Mouse (Mus musculus) liver, embryonic 14.5 days (tissue): Measurements from ENCODE around the gene Gzma. TPM values are rescaled to one million over a fixed set of nuclear protein-coding genes. Genes with fewer than 3 reads are reported as not detected.

Experiments used
- ATAC-seq: fragments of 200-750 bp; cut with Nextera tagmentation; 2 replicates; pipeline ENCODE4 v1.8.0; 2017; ENCODE audit warnings: moderate number of reproducible peaks, mild to moderate bottlenecking, moderate library complexity; ENCODE audit not compliant: insufficient read depth
- DNase-seq, 3 experiments: peaks; one replicate each; pipeline ENCODE4 v3.0.0-alpha.2; 2012 to 2013; ENCODE audit warnings: low read depth in 3 of 3, low spot score in 3 of 3
- H3K27ac ChIP-seq: fragments of 300-500 bp; sonication (generic); 2 replicates; pipeline ENCODE4 v1.5.1; 2014; ENCODE audit warnings: moderate library complexity, mild to moderate bottlenecking, control low read depth, inconsistent platforms
- H3K27me3 ChIP-seq: fragments of 300-500 bp; sonication (generic); 2 replicates; pipeline ENCODE4 v1.6.1; 2014; ENCODE audit warnings: mild to moderate bottlenecking, low read length, moderate library complexity; ENCODE audit not compliant: control insufficient read depth, insufficient read depth
- H3K36me3 ChIP-seq: fragments of 300-500 bp; sonication (generic); replicated peaks from 2 replicates; pipeline ENCODE4 v1.6.1; 2014; ENCODE audit warnings: low read depth; ENCODE audit not compliant: control insufficient read depth, insufficient read depth
- H3K4me1 ChIP-seq, 2 experiments: fragments of 200-500 bp in 1 of 2; fragments of 300-500 bp in 1 of 2; sonication (generic) in 1 of 2; replicated peaks; 2 replicates each; pipeline ENCODE4 v1.6.1; 2012 to 2014; ENCODE audit warnings: antibody characterized with exemption in 1 of 2, inconsistent platforms in 1 of 2, low read length in 1 of 2; ENCODE audit not compliant: control insufficient read depth in 2 of 2, insufficient read depth in 2 of 2
- H3K4me2 ChIP-seq: fragments of 300-500 bp; sonication (generic); 2 replicates; pipeline ENCODE4 v1.6.1; 2014; ENCODE audit warnings: low read depth, mild to moderate bottlenecking, control low read depth, moderate library complexity
- H3K4me3 ChIP-seq, 2 experiments: fragments of 200-500 bp in 1 of 2; fragments of 300-500 bp in 1 of 2; sonication (generic) in 1 of 2; 2 replicates each; pipeline ENCODE4 v1.5.1; 2012 to 2014; ENCODE audit warnings: low read depth in 2 of 2, low read length in 2 of 2, mild to moderate bottlenecking in 2 of 2, control low read depth in 1 of 2, inconsistent platforms in 1 of 2, moderate library complexity in 1 of 2; ENCODE audit not compliant: insufficient read depth in 1 of 2
- H3K9ac ChIP-seq: fragments of 300-500 bp; sonication (generic); replicated peaks from 2 replicates; pipeline ENCODE4 v1.6.1; 2014; ENCODE audit warnings: mild to moderate bottlenecking, control low read depth, moderate library complexity
- H3K9me3 ChIP-seq: fragments of 300-500 bp; sonication (generic); 2 replicates; pipeline ENCODE4 v1.6.1; 2016; ENCODE audit warnings: low read length, mixed read lengths; ENCODE audit not compliant: control insufficient read depth
- CTCF ChIP-seq: IDR thresholded peaks from 2 replicates; pipeline ENCODE4 v1.5.1; 2016; ENCODE audit warnings: antibody characterized with exemption, low read depth, control low read depth
- EP300 ChIP-seq: IDR thresholded peaks from 2 replicates; pipeline ENCODE4 v1.6.1; 2016; ENCODE audit warnings: antibody characterized with exemption, low read depth
- WGBS: fragments of 180-500 bp; shearing (Covaris S2); extraction: QIAGEN DNeasy Blood & Tissue Kit; methylation state at CpG from one replicate; pipeline ENCODE4 v1.1.7; 2014; ENCODE audit not compliant: insufficient replicate concordance; 5-methylcytosine and 5-hydroxymethylcytosine counted together
- polyA plus RNA-seq, 2 experiments: library from polyadenylated mRNA; depleted of rRNA in 1 of 2; stranded (reverse) in 1 of 2; unstranded in 1 of 2; fragments of >200 nt; fragmentation: Nextera tagmentation in 1 of 2; extraction: Ambion mirVana in 1 of 2; gene quantifications; 2 replicates each; pipeline versions ENCODE4 v1.2.1 to v1.2.3; 2012 to 2014

Gzma gene
- polyA plus RNA-seq, 2 experiments = 0.19 to 0.56 TPM

DNA sequence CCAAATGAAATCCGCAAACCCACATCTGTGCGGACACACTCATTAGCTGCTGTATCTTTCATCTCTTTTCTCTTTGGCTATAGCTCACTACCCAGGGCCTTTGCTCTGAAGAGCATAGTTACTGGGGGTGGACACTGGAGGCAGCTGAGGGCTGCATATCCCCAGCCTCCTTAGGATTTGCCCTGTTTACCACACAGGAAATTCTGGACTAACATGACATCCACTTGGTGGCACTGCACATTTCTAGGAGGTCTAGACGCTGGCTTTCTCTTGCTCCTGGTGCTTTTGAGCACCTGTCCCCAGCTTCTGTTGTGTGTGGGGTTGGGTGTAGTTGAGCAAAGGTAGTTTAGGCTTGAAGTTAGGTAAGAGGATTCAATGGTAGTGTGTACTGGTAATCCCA is 53.1 kb downstream of the Gzma start:
- H3K9ac ChIP-seq = no peak overlapping the region
- 65% methylated on average over 3 of the region's 3 CpGs for WGBS
- H3K9me3 ChIP-seq = no peaks in the 10 kb centered on the region
- H3K4me3 ChIP-seq = no peak overlapping the region
- ATAC-seq (no peak), DNase-seq (no peak)
- H3K36me3 ChIP-seq = no peaks in the 10 kb centered on the region
- H3K4me2 ChIP-seq = no peak overlapping the region
- no peaks in the 10 kb centered on the region; the same call in 1 of the 2 replicates for H3K27me3 ChIP-seq
- no peak overlapping the region for H3K27ac ChIP-seq
- H3K4me1 ChIP-seq = no peaks in the 10 kb centered on the region
- TF ChIP-seq EP300 (no peak), CTCF (no peak)

DNA sequence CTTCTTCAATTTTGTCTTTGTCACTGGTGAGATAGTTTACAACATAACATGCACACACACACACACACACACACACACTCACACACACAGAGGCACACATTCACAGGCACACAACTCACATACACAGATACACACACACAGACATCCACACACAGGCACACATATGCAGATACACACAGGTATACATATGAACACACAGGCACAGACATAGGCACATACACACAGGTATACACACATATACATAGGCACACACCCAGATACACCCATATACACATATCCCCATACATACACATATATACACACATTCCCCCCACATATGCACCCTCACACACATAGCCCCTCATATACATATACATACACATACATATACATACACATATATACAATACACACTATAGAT is 53.8 kb downstream of the Gzma start:
- no peaks in the 10 kb centered on the region; the same call in 1 of the 2 replicates for H3K27me3 ChIP-seq
- no peaks in the 10 kb centered on the region for H3K9me3 ChIP-seq
- H3K36me3 ChIP-seq = no peaks in the 10 kb centered on the region
- H3K4me2 ChIP-seq = no peak overlapping the region
- ATAC-seq (no peak), DNase-seq (no peak)
- no peak overlapping the region for H3K9ac ChIP-seq
- H3K4me3 ChIP-seq = no peak overlapping the region
- no peaks in the 10 kb centered on the region for H3K4me1 ChIP-seq
- H3K27ac ChIP-seq = no peak overlapping the region
- no peak for TF ChIP-seq CTCF

DNA sequence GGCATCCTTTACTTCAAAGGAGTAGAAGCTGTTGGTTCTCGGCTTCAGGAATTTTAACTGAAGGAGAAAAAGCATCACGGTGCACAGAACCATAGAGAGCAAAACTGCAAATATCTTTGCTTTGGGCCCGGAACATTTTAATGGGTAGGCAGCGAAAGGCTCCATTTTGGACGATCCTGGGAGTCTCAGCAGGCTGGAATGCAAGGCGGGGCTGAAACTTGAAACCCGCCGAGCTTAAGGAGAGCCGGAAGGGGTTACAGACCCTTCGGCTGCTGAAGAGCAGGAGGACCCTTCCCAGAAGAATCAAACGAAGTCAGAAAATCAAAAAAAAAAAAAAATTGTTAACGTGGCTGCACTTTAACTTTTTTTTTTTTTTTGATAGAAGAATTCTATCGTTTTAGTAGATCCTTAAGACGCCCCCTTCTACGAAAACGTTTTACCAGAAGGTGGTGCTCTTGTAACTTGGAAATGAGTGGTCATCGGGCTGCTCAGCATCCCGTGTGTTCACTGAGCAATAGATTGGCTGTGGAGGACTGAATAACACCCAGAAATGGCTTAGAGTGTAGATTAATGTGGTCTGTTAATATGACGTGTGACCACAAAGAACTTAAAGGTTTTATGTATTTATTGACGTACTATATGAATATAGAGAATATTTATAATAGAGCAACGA is 54.4 kb downstream of the Gzma start, which contains the start of gene Gpx8:
Gene Gpx8, minus strand, starts transcription at position 200 of the 673 bp plus-strand sequence.
- WGBS = 6% methylated on average over 21 of the region's 21 CpGs

GRCm38 (mm10) chr13:113045458-113046110 is 55.2 kb downstream of the Gzma start:
- H3K36me3 ChIP-seq = no peaks in the 10 kb centered on the region
- no peaks in the 10 kb centered on the region; the same call in 1 of the 2 replicates for H3K27me3 ChIP-seq
- TF ChIP-seq EP300 = no peak
- TF ChIP-seq CTCF = no peak
- peak overlapping the region; percentile 29 for H3K4me2 ChIP-seq
- 34% methylated on average over 18 of the region's 18 CpGs for WGBS
- no peaks in the 10 kb centered on the region for H3K4me1 ChIP-seq
- DNase-seq = no peak
- no peaks in the 10 kb centered on the region for H3K9me3 ChIP-seq
- peak overlapping the region; percentile 10 to 42 for H3K4me3 ChIP-seq
- no peak overlapping the region for H3K27ac ChIP-seq
- H3K9ac ChIP-seq = no peak overlapping the region
- ATAC-seq = no peak

More for the DNA sequence above, 54.4 kb downstream of the Gzma start, which contains the start of gene Gpx8:
- H3K9ac ChIP-seq = no peak within 1 kb of the TSS
- peak within 1 kb of the TSS; percentile 29 for H3K4me2 ChIP-seq
- no peaks in the 10 kb centered on the region for H3K36me3 ChIP-seq
- H3K27ac ChIP-seq = no peak within 1 kb of the TSS
- no peaks in the 10 kb centered on the region for H3K4me1 ChIP-seq
- DNase-seq = no peak
- peak within 1 kb of the TSS; percentile 10 to 42 for H3K4me3 ChIP-seq
- H3K27me3 ChIP-seq = no peaks in the 10 kb centered on the region; the same call in 1 of the 2 replicates
- TF ChIP-seq CTCF (peak; percentile 26), EP300 (no peak)
- H3K9me3 ChIP-seq = no peaks in the 10 kb centered on the region
- ATAC-seq = no peak

- Histone ChIP-seq H3K36me3 (no peaks in the 10 kb centered on the region), H3K4me1 (no peaks in the 10 kb centered on the region), H3K27me3 (no peaks in the 10 kb centered on the region; the same call in 1 of the 2 replicates), H3K27ac (no peak overlapping the region), H3K4me3 (no peak overlapping the region), H3K9ac (no peak overlapping the region), H3K4me2 (peak overlapping the region; percentile 5; the same call in 1 of the 2 replicates), H3K9me3 (no peaks in the 10 kb centered on the region)
- ATAC-seq = no peak
- no peak for DNase-seq
- TF ChIP-seq EP300 = no peak
- TF ChIP-seq CTCF = no peak
- WGBS = 54% methylated on average over 3 of the region's 3 CpGs
Observed at GRCm38 (mm10) chr13:113044876-113045275, 55.9 kb downstream of the Gzma start.

Other genes starting within 250 kb of the Gzma start
- gene Mtrex, start 173.6 kb downstream of the Gzma start, polyA plus RNA-seq (2012; rRNA removed) = 10.4 and 18.6 TPM in 2 replicates
- gene Mtrex, start 173.6 kb downstream of the Gzma start, polyA plus RNA-seq (2014; fragmentation: Nextera tagmentation; extraction: Ambion mirVana) = 37.7 and 43.1 TPM in 2 replicates
- gene Dhx29, start 173.5 kb downstream of the Gzma start, polyA plus RNA-seq (2012; rRNA removed) = 2.1 and 3.9 TPM in 2 replicates
- gene Dhx29, start 173.5 kb downstream of the Gzma start, polyA plus RNA-seq (2014; fragmentation: Nextera tagmentation; extraction: Ambion mirVana) = 6.3 and 6.6 TPM in 2 replicates
- 0.06 and 0.13 TPM in 2 replicates for gene Ccno, start 113.2 kb downstream of the Gzma start, polyA plus RNA-seq (2012; rRNA removed)
- gene Ccno, start 113.2 kb downstream of the Gzma start, polyA plus RNA-seq (2014; fragmentation: Nextera tagmentation; extraction: Ambion mirVana) = not detected in 2 replicates
- gene Mcidas, start 107.1 kb downstream of the Gzma start, polyA plus RNA-seq (2012; rRNA removed) = not detected in 2 replicates
- not detected in 2 replicates for gene Mcidas, start 107.1 kb downstream of the Gzma start, polyA plus RNA-seq (2014; fragmentation: Nextera tagmentation; extraction: Ambion mirVana)
- 0.02 TPM in 1 of 2 replicates, not detected in the other for gene Cdc20b, start 65.9 kb downstream of the Gzma start, polyA plus RNA-seq (2012; rRNA removed)
- gene Cdc20b, start 65.9 kb downstream of the Gzma start, polyA plus RNA-seq (2014; fragmentation: Nextera tagmentation; extraction: Ambion mirVana) = not detected in 2 replicates
- 2.2 and 3.1 TPM in 2 replicates for gene Gpx8, start 54.6 kb downstream of the Gzma start, polyA plus RNA-seq (2012; rRNA removed)
- gene Gpx8, start 54.6 kb downstream of the Gzma start, polyA plus RNA-seq (2014; fragmentation: Nextera tagmentation; extraction: Ambion mirVana) = 6.4 and 6.8 TPM in 2 replicates
- gene Esm1, start 108.7 kb upstream of the Gzma start, polyA plus RNA-seq (2012; rRNA removed) = 0.35 and 0.36 TPM in 2 replicates
- gene Esm1, start 108.7 kb upstream of the Gzma start, polyA plus RNA-seq (2014; fragmentation: Nextera tagmentation; extraction: Ambion mirVana) = 0.29 and 0.37 TPM in 2 replicates
- gene Gzmk, start 124.9 kb upstream of the Gzma start, polyA plus RNA-seq (2012; rRNA removed) = not detected in 2 replicates
- not detected in 2 replicates for gene Gzmk, start 124.9 kb upstream of the Gzma start, polyA plus RNA-seq (2014; fragmentation: Nextera tagmentation; extraction: Ambion mirVana)
- gene BC067074, start 192.2 kb upstream of the Gzma start, polyA plus RNA-seq (2012; rRNA removed) = 0.20 and 0.24 TPM in 2 replicates
- gene BC067074, start 192.2 kb upstream of the Gzma start, polyA plus RNA-seq (2014; fragmentation: Nextera tagmentation; extraction: Ambion mirVana) = 0.08 and 0.10 TPM in 2 replicates